Mouse (Mus musculus) hindbrain, postnatal 0 days (tissue): ENCODE measurements at regions not wholly inside any gene's neighbourhood (a gene's known extent, or its start where the extent isn't known, plus 50 kb on each side); places are given as distances from the start of the nearest gene placed in this dataset.
"Not testable (repeated sequence)": the region's sequence is repeated elsewhere in the genome, so short reads cannot be mapped to it uniquely, and the experiment has no call there.

Experiments
- ATAC-seq: fragments of 200-750 bp; cut with Nextera tagmentation; 2 replicates; pipeline ENCODE4 v1.8.0; 2017; ENCODE audit warnings: mild to moderate bottlenecking, moderate TSS enrichment, moderate library complexity
- DNase-seq: peaks from one replicate; pipeline ENCODE4 v3.0.0-alpha.2; 2015; ENCODE audit warnings: low spot score
- H3K27ac ChIP-seq: fragments of 300-500 bp; sonication (generic); 2 replicates; pipeline ENCODE4 v1.5.1; 2014; ENCODE audit warnings: mild to moderate bottlenecking
- H3K27me3 ChIP-seq: fragments of 300-500 bp; sonication (generic); 2 replicates; pipeline ENCODE4 v1.6.1; 2014; ENCODE audit warnings: low read length, mixed read lengths; ENCODE audit not compliant: insufficient read depth
- H3K36me3 ChIP-seq: fragments of 300-500 bp; sonication (generic); 2 replicates; pipeline ENCODE4 v1.6.1; 2014; ENCODE audit warnings: low read length, mixed read lengths; ENCODE audit not compliant: insufficient read depth
- H3K4me1 ChIP-seq: fragments of 300-500 bp; sonication (generic); 2 replicates; pipeline ENCODE4 v1.6.1; 2014; ENCODE audit warnings: antibody characterized with exemption, low read length, mixed read lengths; ENCODE audit not compliant: insufficient read depth
- H3K4me2 ChIP-seq: fragments of 300-500 bp; sonication (generic); 2 replicates; pipeline ENCODE4 v1.6.1; 2014; ENCODE audit warnings: low read depth, mild to moderate bottlenecking, low read length, moderate library complexity, mixed read lengths
- H3K4me3 ChIP-seq: fragments of 300-500 bp; sonication (generic); 2 replicates; pipeline ENCODE4 v1.5.1; 2014; ENCODE audit warnings: low read length
- H3K9ac ChIP-seq: fragments of 300-500 bp; sonication (generic); replicated peaks from 2 replicates; pipeline ENCODE4 v1.6.1; 2014; ENCODE audit warnings: mild to moderate bottlenecking, low read length, moderate library complexity, mixed read lengths
- H3K9me3 ChIP-seq: fragments of 300-500 bp; sonication (generic); 2 replicates; pipeline ENCODE4 v1.6.1; 2016; ENCODE audit warnings: low read length, mixed read lengths
- CTCF ChIP-seq: IDR thresholded peaks from 2 replicates; pipeline ENCODE4 v1.5.1; 2016; ENCODE audit warnings: antibody characterized with exemption, control low read depth, low read depth
- WGBS: fragments of 180-500 bp; shearing (Covaris S2); extraction: QIAGEN DNeasy Blood & Tissue Kit; methylation state at CpG from one replicate; pipeline ENCODE4 v1.1.7; 2014; 5-methylcytosine and 5-hydroxymethylcytosine counted together

GRCm38 (mm10) chr14:81685691-81686090 lies 1701.8 kb downstream of the Olfm4 start:
- no peaks in the 10 kb centered on the region for H3K4me1 ChIP-seq
- H3K27me3 ChIP-seq = no peaks in the 10 kb centered on the region
- no peak overlapping the region for H3K4me2 ChIP-seq
- no peak for TF ChIP-seq CTCF
- no peaks in the 10 kb centered on the region for H3K36me3 ChIP-seq
- 52% methylated on average over 5 of the region's 5 CpGs for WGBS
- DNase-seq (peak; percentile 4), ATAC-seq (no peak)
- H3K4me3 ChIP-seq = no peak overlapping the region
- H3K9me3 ChIP-seq = no peaks in the 10 kb centered on the region
- H3K9ac ChIP-seq = no peak overlapping the region
- H3K27ac ChIP-seq = no peak overlapping the region

- H3K4me1 ChIP-seq, H3K4me3 ChIP-seq, DNase-seq, H3K27ac ChIP-seq, H3K9me3 ChIP-seq, H3K4me2 ChIP-seq, H3K9ac ChIP-seq, ATAC-seq, H3K27me3 ChIP-seq, H3K36me3 ChIP-seq: not testable (repeated sequence)
- no CpG with 5 or more reads among the region's 2 CpGs for WGBS
Observed at GRCm38 (mm10) chr14:81692245-81692644, 1708.4 kb downstream of the Olfm4 start.

GRCm38 (mm10) chr14:81716056-81716455 lies 1732.2 kb downstream of the Olfm4 start:
- Histone ChIP-seq H3K9ac (no peak overlapping the region), H3K27ac (no peak overlapping the region), H3K9me3 (no peaks in the 10 kb centered on the region), H3K4me2 (no peak overlapping the region), H3K36me3 (no peaks in the 10 kb centered on the region), H3K4me1 (no peaks in the 10 kb centered on the region), H3K27me3 (no peaks in the 10 kb centered on the region), H3K4me3 (no peak overlapping the region)
- WGBS = 59% methylated on average over 5 of the region's 5 CpGs
- TF ChIP-seq CTCF = no peak
- ATAC-seq = no peak
- peak; percentile 15 for DNase-seq
